Mouse (Mus musculus) heart, embryonic 14.5 days (tissue): ENCODE measurements around the gene Gpr84. TPM values are rescaled to one million over a fixed set of nuclear protein-coding genes. Genes with fewer than 3 reads are reported as not detected.

Source experiments
- ATAC-seq: fragments of 200-750 bp; cut with Nextera tagmentation; 2 replicates; pipeline ENCODE4 v1.8.0; 2017; ENCODE audit warnings: low read depth, moderate TSS enrichment; ENCODE audit not compliant: insufficient number of reproducible peaks, insufficient read depth, low FRiP score
- H3K27ac ChIP-seq, 2 experiments: fragments of 200-500 bp in 1 of 2; fragments of 300-500 bp in 1 of 2; sonication (generic) in 1 of 2; replicated peaks in 1 of 2; 2 replicates each; pipeline ENCODE4 v1.5.1; 2012 to 2014; ENCODE audit warnings: low read depth in 2 of 2, low read length in 2 of 2, control low read depth in 1 of 2, mild to moderate bottlenecking in 1 of 2, mixed read lengths in 1 of 2; ENCODE audit not compliant: control insufficient read depth in 1 of 2, insufficient read depth in 1 of 2
- H3K27me3 ChIP-seq: fragments of 300-500 bp; sonication (generic); 2 replicates; pipeline ENCODE4 v1.6.1; 2014; ENCODE audit warnings: mild to moderate bottlenecking, low read length, control low read depth; ENCODE audit not compliant: control insufficient read depth, insufficient read depth
- H3K36me3 ChIP-seq: fragments of 300-500 bp; sonication (generic); 2 replicates; pipeline ENCODE4 v1.6.1; 2014; ENCODE audit warnings: mild to moderate bottlenecking, control low read depth, low read length, mixed read lengths; ENCODE audit not compliant: control insufficient read depth, insufficient read depth
- H3K4me1 ChIP-seq, 2 experiments: fragments of 200-500 bp in 1 of 2; fragments of 300-500 bp in 1 of 2; sonication (generic) in 1 of 2; 2 replicates each; pipeline ENCODE4 v1.6.1; 2012 to 2014; ENCODE audit warnings: low read length in 2 of 2, control low read depth in 1 of 2, mixed read lengths in 1 of 2; ENCODE audit not compliant: control insufficient read depth in 2 of 2, insufficient read depth in 2 of 2
- H3K4me2 ChIP-seq: fragments of 300-500 bp; sonication (generic); 2 replicates; pipeline ENCODE4 v1.6.1; 2014; ENCODE audit warnings: mild to moderate bottlenecking, low read length
- H3K4me3 ChIP-seq, 2 experiments: fragments of 200-500 bp in 1 of 2; fragments of 300-500 bp in 1 of 2; sonication (generic) in 1 of 2; 2 replicates each; pipeline ENCODE4 v1.5.1; 2012 to 2014; ENCODE audit warnings: low read length in 2 of 2, mild to moderate bottlenecking in 2 of 2, control low read depth in 1 of 2, low read depth in 1 of 2, moderate library complexity in 1 of 2; ENCODE audit not compliant: control insufficient read depth in 1 of 2, insufficient read depth in 1 of 2
- H3K9ac ChIP-seq: fragments of 300-500 bp; sonication (generic); 2 replicates; pipeline ENCODE4 v1.6.1; 2014; ENCODE audit warnings: mild to moderate bottlenecking, low read length
- H3K9me3 ChIP-seq: fragments of 300-500 bp; sonication (generic); 2 replicates; pipeline ENCODE4 v1.6.1; 2016; ENCODE audit warnings: low read length, control low read depth; ENCODE audit not compliant: control insufficient read depth
- WGBS: fragments of 180-500 bp; shearing (Covaris S2); extraction: QIAGEN DNeasy Blood & Tissue Kit; methylation state at CpG from one replicate; pipeline ENCODE4 v1.1.7; 2014; 5-methylcytosine and 5-hydroxymethylcytosine counted together
- polyA plus RNA-seq: library from polyadenylated mRNA; unstranded; fragments of >200 nt; fragmentation: Nextera tagmentation; extraction: Ambion mirVana; gene quantifications from 2 replicates; pipeline ENCODE4 v1.2.1, GENCODE M21; 2014

The Gpr84 gene
- polyA plus RNA-seq, 1 experiment from 2014 or later = 0.11 TPM

GRCm38 (mm10) chr15:103322396-103322795 is 12.0 kb upstream of the Gpr84 start:
- 69% methylated on average over 4 of the region's 4 CpGs for WGBS
- Histone ChIP-seq H3K4me3 (peak overlapping the region; percentile 56 to 72), H3K4me1 (peaks cover 19 to 32% of the 10 kb centered on the region in 2 experiments), H3K27ac (0 out of 4 replicates have a peak overlapping the region, but pooled peaks of 1 of the 2 experiments have one; percentile 82), H3K9me3 (no peaks in the 10 kb centered on the region), H3K27me3 (no peaks in the 10 kb centered on the region), H3K9ac (peak overlapping the region; percentile 82), H3K36me3 (peaks cover 15% of the 10 kb centered on the region), H3K4me2 (peak overlapping the region; percentile 94)
- no peak for ATAC-seq

DNA sequence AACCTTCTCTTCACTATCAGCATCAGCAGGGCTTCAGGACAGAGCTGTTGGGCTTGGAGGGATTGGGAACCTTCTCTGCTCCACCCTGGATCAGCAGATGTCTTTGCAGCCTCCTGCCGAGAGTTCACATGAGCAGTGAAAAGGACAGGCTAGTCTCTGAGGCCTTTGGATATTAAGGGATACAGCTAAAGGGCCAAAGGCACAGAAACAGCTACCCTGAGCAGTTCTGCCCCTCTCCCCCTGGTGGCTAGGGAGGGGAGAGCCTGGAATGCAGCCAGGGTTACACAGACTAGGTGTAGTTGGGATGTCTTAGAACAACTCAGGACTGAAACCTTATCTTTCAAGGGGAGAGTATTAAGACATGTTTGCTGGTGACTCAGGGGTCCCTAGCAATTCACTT is 10.7 kb upstream of the Gpr84 start:
- Histone ChIP-seq H3K4me1 (peaks cover 23 to 35% of the 10 kb centered on the region in 2 experiments), H3K27ac (no peak overlapping the region), H3K36me3 (peaks cover 21% of the 10 kb centered on the region), H3K4me2 (no peak overlapping the region), H3K9me3 (no peaks in the 10 kb centered on the region), H3K4me3 (no peak overlapping the region), H3K27me3 (no peaks in the 10 kb centered on the region), H3K9ac (no peak overlapping the region)
- WGBS = 54% methylated on average over 1 of the region's 1 CpGs
- no peak for ATAC-seq

DNA sequence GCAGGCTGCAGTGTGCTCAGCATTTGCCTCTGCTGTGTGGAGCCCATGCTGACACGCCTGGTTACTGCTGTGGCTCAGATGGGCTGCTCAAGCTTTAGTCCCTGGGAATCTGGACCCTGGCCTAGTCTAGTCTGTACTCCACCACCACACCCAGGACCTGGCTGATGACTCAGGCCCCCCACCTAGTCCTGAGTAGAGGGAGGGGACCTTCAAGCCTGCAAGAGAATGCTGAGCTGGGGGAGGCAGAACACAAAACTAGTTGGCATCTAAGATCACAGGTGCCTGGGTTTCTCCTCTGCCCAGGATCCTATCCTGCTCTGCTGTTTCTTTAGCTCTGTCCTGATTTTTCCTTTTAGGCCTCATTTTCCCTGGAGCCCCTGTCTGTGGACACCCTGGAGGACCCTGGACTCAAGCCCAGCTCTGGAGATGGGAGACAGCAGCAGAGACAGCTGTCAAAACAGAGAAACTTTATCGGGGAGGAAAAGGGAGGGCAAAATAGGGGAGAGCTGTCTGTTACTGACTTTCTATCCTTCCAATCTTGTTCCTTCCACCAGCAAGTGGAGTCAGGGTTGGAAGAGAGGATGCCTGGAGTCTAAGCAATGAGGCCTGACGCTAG is 7.9 kb upstream of the Gpr84 start:
- no peak overlapping the region for H3K9ac ChIP-seq
- WGBS = 68% methylated on average over 3 of the region's 3 CpGs
- no peaks in the 10 kb centered on the region for H3K27me3 ChIP-seq
- H3K4me1 ChIP-seq = peaks cover 37 to 52% of the 10 kb centered on the region in 2 experiments
- H3K9me3 ChIP-seq = no peaks in the 10 kb centered on the region
- H3K4me2 ChIP-seq = no peak overlapping the region
- H3K36me3 ChIP-seq = peaks cover 27% of the 10 kb centered on the region
- H3K27ac ChIP-seq = peak overlapping the region in 1 of 2 experiments; percentile 57; a peak in 2 of 4 replicates
- no peak overlapping the region for H3K4me3 ChIP-seq
- ATAC-seq = no peak

DNA sequence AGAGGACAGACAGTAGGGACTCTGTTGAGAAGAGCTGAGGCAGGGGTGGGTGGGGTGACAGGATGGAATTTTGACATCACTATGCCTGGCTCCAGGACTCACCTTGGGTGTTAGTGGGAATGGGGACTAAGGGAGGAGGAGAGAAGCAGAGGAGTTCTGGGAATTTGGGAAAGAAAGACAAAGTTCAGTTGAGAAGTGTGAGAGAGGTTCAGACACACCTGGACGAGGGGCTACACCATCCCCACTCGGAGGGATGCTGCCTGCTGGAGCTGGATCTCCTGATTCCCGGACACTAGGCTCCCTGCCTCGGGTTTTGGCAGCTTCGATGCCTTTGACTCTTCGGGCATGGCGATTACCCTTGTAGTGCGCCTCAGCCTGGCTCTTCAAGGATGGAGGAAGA is 7.3 kb upstream of the Gpr84 start:
- Histone ChIP-seq H3K9ac (no peak overlapping the region), H3K27me3 (no peaks in the 10 kb centered on the region), H3K4me2 (no peak overlapping the region), H3K4me3 (no peak overlapping the region), H3K27ac (peak overlapping the region in 1 of 2 experiments; percentile 57; a peak in 2 of 4 replicates), H3K4me1 (peaks cover 37 to 49% of the 10 kb centered on the region in 2 experiments), H3K9me3 (no peaks in the 10 kb centered on the region), H3K36me3 (peaks cover 27% of the 10 kb centered on the region)
- WGBS = 85% methylated on average over 8 of the region's 8 CpGs
- no peak for ATAC-seq

DNA sequence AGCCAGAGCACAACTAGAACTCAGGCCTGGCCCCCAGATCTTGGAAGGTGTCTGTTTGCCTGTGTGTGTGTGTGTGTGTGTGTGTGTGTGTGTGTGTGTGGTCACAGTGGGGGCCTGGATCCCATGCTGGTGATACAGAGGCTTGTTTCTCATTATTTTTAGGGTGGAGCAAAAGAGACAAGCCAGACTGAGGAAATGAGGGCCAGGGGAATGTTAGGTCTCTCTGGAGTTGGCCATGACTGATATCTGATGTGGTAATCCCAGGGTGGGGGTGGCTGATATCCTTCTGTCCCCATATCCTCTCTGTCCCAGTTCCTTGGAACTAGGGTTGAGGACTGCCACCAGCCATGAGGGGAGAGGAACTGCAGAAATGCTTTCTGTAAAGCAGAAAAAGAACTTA is 6.7 kb upstream of the Gpr84 start:
- Histone ChIP-seq H3K27ac (no peak overlapping the region), H3K27me3 (no peaks in the 10 kb centered on the region), H3K9me3 (no peaks in the 10 kb centered on the region), H3K4me3 (no peak overlapping the region), H3K4me1 (peaks cover 33 to 43% of the 10 kb centered on the region in 2 experiments), H3K4me2 (no peak overlapping the region), H3K36me3 (peaks cover 27% of the 10 kb centered on the region), H3K9ac (no peak overlapping the region)
- ATAC-seq = no peak

GRCm38 (mm10) chr15:103315979-103316776 is 5.8 kb upstream of the Gpr84 start:
- no peak overlapping the region for H3K4me3 ChIP-seq
- ATAC-seq = no peak
- H3K9ac ChIP-seq = no peak overlapping the region
- no peak overlapping the region for H3K27ac ChIP-seq
- peaks cover 27% of the 10 kb centered on the region for H3K36me3 ChIP-seq
- WGBS = 71% methylated on average over 10 of the region's 10 CpGs
- H3K4me2 ChIP-seq = no peak overlapping the region
- peaks cover 30 to 34% of the 10 kb centered on the region in 2 experiments for H3K4me1 ChIP-seq
- no peaks in the 10 kb centered on the region for H3K9me3 ChIP-seq
- H3K27me3 ChIP-seq = no peaks in the 10 kb centered on the region

DNA sequence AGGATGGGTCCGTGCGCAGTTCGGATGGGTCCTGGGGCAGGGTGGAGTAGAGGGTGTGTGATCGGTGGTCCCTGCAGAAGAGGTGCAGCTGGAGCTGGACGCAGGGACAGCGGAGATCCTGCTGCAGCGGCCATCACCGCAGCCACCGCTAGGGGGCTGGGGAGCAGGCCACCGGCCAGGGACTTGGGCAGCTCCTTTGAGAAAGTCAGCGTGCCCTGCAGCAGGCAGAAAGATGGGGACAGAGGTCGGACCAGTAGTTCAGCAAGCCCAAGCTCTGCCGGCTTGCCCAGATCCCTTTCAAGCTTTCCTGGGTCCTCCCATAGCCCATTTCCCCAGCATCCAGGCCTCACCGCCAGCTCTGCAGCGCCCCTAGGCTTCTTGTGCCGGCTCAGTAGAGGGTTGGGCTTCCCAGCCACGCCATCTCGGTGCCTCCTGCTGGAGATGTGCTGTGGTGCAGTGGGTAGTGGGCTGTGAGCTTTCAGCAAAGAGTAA is 4.6 kb upstream of the Gpr84 start:
- no peaks in the 10 kb centered on the region for H3K27me3 ChIP-seq
- H3K4me2 ChIP-seq = peak overlapping the region; percentile 81
- H3K9ac ChIP-seq = peak overlapping the region; percentile 58; the same call in 1 of the 2 replicates
- WGBS = 5% methylated on average over 18 of the region's 18 CpGs
- no peaks in the 10 kb centered on the region for H3K9me3 ChIP-seq
- peaks cover 26 to 31% of the 10 kb centered on the region in 2 experiments for H3K4me1 ChIP-seq
- peaks cover 27% of the 10 kb centered on the region for H3K36me3 ChIP-seq
- ATAC-seq = peak; percentile 26; the same call in 1 of the 2 replicates
- 0 out of 4 replicates have a peak overlapping the region, but pooled peaks of 1 of the 2 experiments have one; percentile 35 for H3K27ac ChIP-seq
- peak overlapping the region; percentile 33 to 39 for H3K4me3 ChIP-seq
